Mouse (Mus musculus) macrophage (primary cell): Measurements from ENCODE around the gene Dnajb11. TPM values are rescaled to one million over a fixed set of nuclear protein-coding genes. Genes with fewer than 3 reads are reported as not detected.

Experiments
- polyA plus RNA-seq: library from polyadenylated mRNA; stranded (reverse); fragments of 250-400 nt; gene quantifications from 3 replicates; pipeline ENCODE4 v1.2.4, GENCODE M21; 2018; ENCODE audit warnings: inconsistent platforms

Dnajb11 gene
- polyA plus RNA-seq, 1 experiment from 2014 or later = 172 TPM

Other genes with a start within 250 kb of the Dnajb11 start
- 0.11 to 0.28 TPM (median 0.17 TPM) in 3 replicates for gene Dgkg, start 200.6 kb upstream of the Dnajb11 start, polyA plus RNA-seq
- gene Crygs, start 46.3 kb upstream of the Dnajb11 start, polyA plus RNA-seq = not detected in 3 replicates
- 13.2 to 17.4 TPM (median 13.6 TPM) in 3 replicates for gene Tbccd1, start 176 bp upstream of the Dnajb11 start, polyA plus RNA-seq
- not detected in 3 replicates for gene Ahsg, start 33.4 kb downstream of the Dnajb11 start, polyA plus RNA-seq
- gene Fetub, start 60.5 kb downstream of the Dnajb11 start, polyA plus RNA-seq = not detected in 3 replicates
- not detected in 3 replicates for gene Hrg, start 93.2 kb downstream of the Dnajb11 start, polyA plus RNA-seq
- gene Kng2, start 171.6 kb downstream of the Dnajb11 start, polyA plus RNA-seq = not detected in 3 replicates
- gene Kng1, start 200.0 kb downstream of the Dnajb11 start, polyA plus RNA-seq = not detected in 3 replicates
- 205 to 241 TPM (median 212 TPM) in 3 replicates for gene Eif4a2, start 249.6 kb downstream of the Dnajb11 start, polyA plus RNA-seq